Mouse (Mus musculus): ENCODE results near the gene Aqp9.
A peak's percentile ranks its signal among the peaks of the same experiment; 100 is the strongest.

Aqp9 gene

GRCm38 (mm10) chr9:71168511-71168910, at the start of gene Aqp9:
TSS of gene Aqp9 (minus strand) at chr9:71168682.
- no peak for DNase-seq

- no peak for DNase-seq
Measured at GRCm38 (mm10) chr9:71217793-71218095, 49.3 kb upstream of the Aqp9 start.

GRCm38 (mm10) chr9:71216996-71217792, 48.7 kb upstream of the Aqp9 start:
- DNase-seq: no peak

- DNase-seq: peak in 1 of 2 experiments; percentile 3
Measured at GRCm38 (mm10) chr9:71216036-71216995, 47.8 kb upstream of the Aqp9 start.

GRCm38 (mm10) chr9:71215248-71216035, 47.0 kb upstream of the Aqp9 start, which contains the start of gene Aldh1a2:
TSS of gene Aldh1a2 (plus strand) at chr9:71215789.
- DNase-seq: peak; percentile 9 to 15

GRCm38 (mm10) chr9:71213636-71214035, 45.2 kb upstream of the Aqp9 start:
- no peak for DNase-seq

GRCm38 (mm10) chr9:71210870-71211269, 42.4 kb upstream of the Aqp9 start:
- no peak for DNase-seq

GRCm38 (mm10) chr9:71209299-71209698, 40.8 kb upstream of the Aqp9 start:
- DNase-seq: no peak

- no peak for DNase-seq
Measured at GRCm38 (mm10) chr9:71202265-71202664, 33.8 kb upstream of the Aqp9 start.

GRCm38 (mm10) chr9:71198826-71199225, 30.3 kb upstream of the Aqp9 start:
- DNase-seq: no peak

- peak in 1 of 2 experiments; percentile 14 for DNase-seq
Measured at GRCm38 (mm10) chr9:71188647-71189415, 20.3 kb upstream of the Aqp9 start.

- DNase-seq: no peak
Measured at GRCm38 (mm10) chr9:71187396-71187795, 18.9 kb upstream of the Aqp9 start.

- DNase-seq: no peak
Measured at GRCm38 (mm10) chr9:71185823-71186222, 17.3 kb upstream of the Aqp9 start.

GRCm38 (mm10) chr9:71185285-71185684, 16.8 kb upstream of the Aqp9 start:
- no peak for DNase-seq

GRCm38 (mm10) chr9:71179964-71180700, 11.7 kb upstream of the Aqp9 start:
- no peak for DNase-seq

- no peak for DNase-seq
Measured at GRCm38 (mm10) chr9:71179276-71179896, 10.9 kb upstream of the Aqp9 start.

- no peak for DNase-seq
Measured at GRCm38 (mm10) chr9:71175686-71176085, 7.2 kb upstream of the Aqp9 start.

- DNase-seq: no peak
Measured at GRCm38 (mm10) chr9:71174316-71174975, 6.0 kb upstream of the Aqp9 start.

GRCm38 (mm10) chr9:71173533-71173932, 5.1 kb upstream of the Aqp9 start:
- no peak for DNase-seq
